Mouse (Mus musculus) liver, embryonic 16.5 days (tissue): ENCODE measurements around the gene Ppp1ca. TPM values are rescaled to one million over a fixed set of nuclear protein-coding genes. Genes with fewer than 3 reads are reported as not detected.

Experiments used
- ATAC-seq: fragments of 200-750 bp; cut with Nextera tagmentation; 2 replicates; pipeline ENCODE4 v1.8.0; 2017; ENCODE audit warnings: low read depth, mild to moderate bottlenecking, moderate number of reproducible peaks, moderate library complexity
- H3K27ac ChIP-seq: fragments of 300-500 bp; sonication (generic); 2 replicates; pipeline ENCODE4 v1.5.1; 2014; ENCODE audit warnings: mild to moderate bottlenecking, low read length
- H3K27me3 ChIP-seq: fragments of 300-500 bp; sonication (generic); 2 replicates; pipeline ENCODE4 v1.6.1; 2014; ENCODE audit warnings: low read depth, low read length, mixed read lengths; ENCODE audit not compliant: control insufficient read depth, insufficient read depth
- H3K36me3 ChIP-seq: fragments of 300-500 bp; sonication (generic); 2 replicates; pipeline ENCODE4 v1.6.1; 2014; ENCODE audit warnings: mild to moderate bottlenecking; ENCODE audit not compliant: control insufficient read depth, insufficient read depth
- H3K4me1 ChIP-seq: fragments of 300-500 bp; sonication (generic); 2 replicates; pipeline ENCODE4 v1.6.1; 2014; ENCODE audit warnings: low read depth, low read length, mixed read lengths; ENCODE audit not compliant: control insufficient read depth
- H3K4me2 ChIP-seq: fragments of 300-500 bp; sonication (generic); 2 replicates; pipeline ENCODE4 v1.6.1; 2014; ENCODE audit warnings: low read depth, low read length, mixed read lengths
- H3K4me3 ChIP-seq: fragments of 300-500 bp; sonication (generic); 2 replicates; pipeline ENCODE4 v1.5.1; 2014; ENCODE audit warnings: low read depth, mild to moderate bottlenecking, low read length
- H3K9ac ChIP-seq: fragments of 300-500 bp; sonication (generic); 2 replicates; pipeline ENCODE4 v1.6.1; 2014; ENCODE audit warnings: low read depth, low read length
- H3K9me3 ChIP-seq: fragments of 300-500 bp; sonication (generic); replicated peaks from 2 replicates; pipeline ENCODE4 v1.6.1; 2016; ENCODE audit warnings: low read length; ENCODE audit not compliant: control insufficient read depth
- WGBS: fragments of 180-500 bp; shearing (Covaris S2); extraction: QIAGEN DNeasy Blood & Tissue Kit; methylation state at CpG from one replicate; pipeline ENCODE4 v1.1.7; 2014; ENCODE audit not compliant: insufficient replicate concordance; 5-methylcytosine and 5-hydroxymethylcytosine counted together
- polyA plus RNA-seq: library from polyadenylated mRNA; unstranded; fragments of >200 nt; fragmentation: Nextera tagmentation; extraction: Ambion mirVana; gene quantifications from 2 replicates; pipeline ENCODE4 v1.2.1, GENCODE M21; 2015

Ppp1ca gene
- polyA plus RNA-seq, 1 experiment from 2014 or later: 380 TPM

DNA sequence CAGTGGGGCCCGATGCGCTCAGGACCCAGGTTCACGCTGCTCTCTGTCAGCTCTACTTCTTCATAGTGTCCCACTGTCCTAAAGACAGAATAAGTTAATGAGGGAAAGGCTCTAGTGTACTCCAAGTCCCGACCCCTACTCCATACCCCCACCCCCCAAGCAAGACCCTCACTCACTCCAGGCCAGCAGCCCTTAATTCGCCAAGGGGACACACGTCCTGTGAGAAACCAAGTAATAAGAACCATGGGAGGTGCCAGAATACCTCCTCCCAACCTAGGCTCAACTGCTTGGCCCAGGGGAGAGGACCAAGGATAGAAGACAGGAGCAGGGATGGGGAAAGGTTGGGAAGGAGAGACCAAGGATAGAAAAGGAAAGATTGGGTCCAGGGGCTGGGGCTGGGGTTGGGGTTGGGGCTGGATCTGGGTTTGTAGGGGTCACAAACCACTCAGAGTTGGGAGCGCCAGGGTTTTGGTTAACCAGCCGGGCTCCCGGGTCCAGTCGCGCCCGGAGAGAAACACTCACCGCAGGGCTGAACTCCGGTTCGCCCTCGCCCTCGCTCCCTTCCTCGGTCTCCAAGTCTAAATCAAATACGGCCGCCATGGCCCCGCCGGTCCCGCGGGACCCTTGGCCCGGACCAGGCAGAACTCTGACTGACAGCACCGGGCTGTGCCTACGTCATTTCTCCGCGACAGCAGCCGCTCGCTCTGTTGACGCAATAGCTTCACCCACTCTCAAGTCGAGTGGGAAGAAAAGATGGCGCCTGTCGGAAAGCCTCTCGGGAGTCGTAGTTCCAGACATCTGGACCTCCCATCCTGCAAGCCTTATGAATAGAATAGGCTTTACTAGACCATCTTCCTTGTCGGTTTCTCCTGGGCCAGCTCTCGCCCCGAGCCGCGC lies 29.0 kb upstream of the Ppp1ca start, which contains the start of gene Rps6kb2:
Gene Rps6kb2 (minus strand): TSS at position 709 of the 897 bp plus-strand sequence.
- peak; percentile 84 for ATAC-seq
- peak within 1 kb of the TSS; percentile 77 for H3K4me3 ChIP-seq
- 7% methylated on average over 42 of the region's 42 CpGs for WGBS
- no peaks in the 10 kb centered on the region for H3K27me3 ChIP-seq
- peak within 1 kb of the TSS; percentile 66 for H3K4me2 ChIP-seq
- H3K9ac ChIP-seq: peak within 1 kb of the TSS; percentile 79
- peaks cover 32% of the 10 kb centered on the region for H3K4me1 ChIP-seq
- peak within 1 kb of the TSS; percentile 47 for H3K27ac ChIP-seq
- peaks cover 9% of the 10 kb centered on the region for H3K36me3 ChIP-seq
- no peaks in the 10 kb centered on the region for H3K9me3 ChIP-seq

DNA sequence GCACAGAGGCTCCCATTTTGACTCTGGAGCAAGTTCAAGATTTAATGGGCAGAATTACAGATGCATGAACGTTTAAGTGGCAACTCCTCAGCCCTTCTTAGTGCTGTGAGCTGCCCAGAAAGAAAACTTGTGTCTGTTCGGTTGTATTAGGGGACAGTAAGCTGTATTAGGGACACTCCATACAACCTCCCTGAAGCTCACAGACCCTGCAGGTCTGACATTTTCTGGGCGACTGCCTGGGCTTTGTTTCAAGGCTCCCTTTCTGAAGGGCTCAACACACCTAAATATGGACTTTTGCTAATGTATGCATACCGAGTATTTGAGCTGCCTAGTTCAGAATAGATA lies 28.4 kb upstream of the Ppp1ca start:
- ATAC-seq: no peak
- H3K27me3 ChIP-seq: no peaks in the 10 kb centered on the region
- peak overlapping the region; percentile 79 for H3K9ac ChIP-seq
- peak overlapping the region; percentile 29 for H3K27ac ChIP-seq
- no peaks in the 10 kb centered on the region for H3K9me3 ChIP-seq
- H3K4me1 ChIP-seq: peaks cover 32% of the 10 kb centered on the region
- H3K36me3 ChIP-seq: peaks cover 7% of the 10 kb centered on the region
- WGBS: 30% methylated on average over 4 of the region's 4 CpGs
- peak overlapping the region; percentile 66 for H3K4me2 ChIP-seq
- peak overlapping the region; percentile 77 for H3K4me3 ChIP-seq

DNA sequence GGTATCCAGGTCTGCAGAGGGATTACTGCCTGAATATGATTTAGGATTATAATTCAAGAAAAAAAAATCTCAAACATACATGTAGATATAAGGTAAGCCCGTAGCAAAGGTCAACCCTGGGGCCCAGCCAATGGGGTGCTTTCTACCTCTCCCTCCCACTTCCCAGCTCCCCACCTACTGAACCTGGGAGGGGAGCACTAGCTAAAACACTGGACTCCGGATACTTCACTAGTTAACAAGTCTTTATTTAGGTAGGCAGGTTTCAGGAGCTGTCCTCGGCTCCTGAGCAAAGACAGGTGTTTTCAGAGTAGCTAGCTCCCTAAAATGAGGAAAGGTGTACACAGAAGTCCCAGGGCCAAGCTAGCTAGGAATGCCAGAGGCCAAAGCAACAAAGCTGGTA lies 27.8 kb upstream of the Ppp1ca start:
- 0 out of 2 replicates have a peak, but pooled peaks have one; percentile 12 for ATAC-seq
- Histone ChIP-seq H3K27me3 (no peaks in the 10 kb centered on the region), H3K4me2 (0 out of 2 replicates have a peak overlapping the region, but pooled peaks have one; percentile 66), H3K9ac (no peak overlapping the region), H3K4me3 (no peak overlapping the region), H3K36me3 (peaks cover 3% of the 10 kb centered on the region), H3K4me1 (peaks cover 32% of the 10 kb centered on the region), H3K9me3 (no peaks in the 10 kb centered on the region), H3K27ac (peak overlapping the region; percentile 29)
- WGBS: 65% methylated on average over 3 of the region's 3 CpGs

DNA sequence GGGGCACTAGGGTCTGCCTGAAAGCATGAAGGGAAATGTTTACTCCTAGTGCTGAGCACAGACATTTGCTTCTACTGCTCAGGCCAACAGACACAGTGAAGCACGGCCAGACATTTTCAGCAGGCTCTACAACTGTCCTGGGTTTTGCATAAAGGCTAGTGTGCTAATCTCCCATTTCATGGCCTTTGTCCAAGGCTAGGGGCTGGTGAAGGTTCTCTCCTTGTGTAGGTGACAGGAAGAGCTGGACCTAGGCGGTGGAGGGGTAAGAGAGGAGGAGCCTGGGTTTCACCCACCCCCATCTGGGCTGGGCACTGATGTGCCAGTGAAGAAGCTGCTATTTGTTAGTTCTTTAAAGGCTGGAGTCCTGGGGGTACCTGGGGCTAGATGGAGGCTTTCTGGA lies 27.1 kb upstream of the Ppp1ca start:
- H3K9me3 ChIP-seq: no peaks in the 10 kb centered on the region
- H3K27ac ChIP-seq: peak overlapping the region; percentile 29
- H3K4me3 ChIP-seq: no peak overlapping the region
- peaks cover 2% of the 10 kb centered on the region; the same call in 1 of the 2 replicates for H3K36me3 ChIP-seq
- WGBS: 38% methylated on average over 2 of the region's 2 CpGs
- no peak overlapping the region for H3K4me2 ChIP-seq
- no peak overlapping the region for H3K9ac ChIP-seq
- ATAC-seq: no peak
- no peaks in the 10 kb centered on the region for H3K27me3 ChIP-seq
- peaks cover 33% of the 10 kb centered on the region for H3K4me1 ChIP-seq

DNA sequence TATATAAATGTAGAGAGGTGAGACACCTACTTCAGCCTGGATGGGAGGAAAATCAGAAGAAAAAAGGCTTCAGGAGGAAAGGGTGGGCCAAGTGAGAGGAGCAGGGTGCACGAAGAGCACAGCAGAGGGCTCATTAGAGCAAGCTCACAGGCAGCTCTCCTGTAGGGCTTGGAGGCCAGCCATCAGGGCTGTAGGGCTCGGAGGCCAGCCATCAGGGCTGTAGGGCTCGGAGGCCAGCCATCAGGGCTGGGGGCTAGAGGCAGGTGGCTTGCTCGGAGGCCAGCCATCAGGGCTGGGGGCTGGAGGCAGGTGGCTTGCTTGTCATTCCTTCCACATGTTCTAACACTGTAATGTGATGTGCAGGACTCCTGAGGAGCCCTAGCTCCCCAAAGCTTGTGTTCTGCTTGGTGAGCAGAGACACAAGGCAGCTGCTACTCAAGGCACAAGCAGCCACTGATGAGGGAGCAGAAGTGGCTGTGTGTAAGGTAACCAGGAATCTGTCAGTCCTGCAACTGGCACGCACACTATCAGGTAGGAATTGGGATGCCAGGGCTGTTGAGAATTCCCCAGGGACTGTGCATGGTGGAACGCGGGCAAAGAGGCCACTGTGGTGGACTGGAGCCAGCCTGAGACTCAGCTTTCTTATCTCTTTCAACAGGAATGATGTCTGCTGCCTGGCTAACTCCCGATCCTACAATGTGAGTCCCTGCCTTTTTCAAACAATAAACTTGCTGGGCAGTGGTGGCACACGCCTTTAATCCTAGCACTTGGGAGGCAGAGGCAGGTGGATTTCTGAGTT lies 25.0 kb upstream of the Ppp1ca start:
- Histone ChIP-seq H3K27me3 (no peaks in the 10 kb centered on the region), H3K4me1 (peaks cover 38% of the 10 kb centered on the region), H3K9ac (no peak overlapping the region), H3K4me2 (no peak overlapping the region), H3K36me3 (no peaks in the 10 kb centered on the region), H3K9me3 (no peaks in the 10 kb centered on the region), H3K4me3 (no peak overlapping the region), H3K27ac (peak overlapping the region; percentile 10; the same call in 1 of the 2 replicates)
- 61% methylated on average over 9 of the region's 9 CpGs for WGBS
- no peak for ATAC-seq

DNA sequence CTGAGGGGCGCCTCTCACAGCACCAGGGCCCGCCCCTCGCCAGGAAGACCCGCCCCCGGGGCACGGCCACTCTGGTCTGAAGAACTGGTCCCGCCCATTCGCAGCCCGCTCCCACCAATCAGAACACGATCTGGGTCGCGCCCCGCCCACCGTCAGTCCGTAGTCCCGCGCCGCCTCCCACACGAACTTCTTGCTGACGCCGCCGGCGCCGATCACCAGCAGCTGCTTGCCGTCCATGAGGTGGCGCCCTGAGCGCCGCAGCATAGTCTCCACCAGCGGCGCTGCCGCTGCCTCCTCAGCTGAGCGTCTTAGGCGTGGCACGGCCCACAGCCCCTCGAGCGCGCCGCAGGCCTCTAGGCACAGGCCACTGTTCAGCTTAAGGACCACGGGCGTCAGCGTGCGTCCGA lies 22.5 kb upstream of the Ppp1ca start:
- ATAC-seq: peak; percentile 93
- peak overlapping the region; percentile 68 for H3K4me3 ChIP-seq
- peaks cover 20% of the 10 kb centered on the region for H3K4me1 ChIP-seq
- under 1% methylated on average over 43 of the region's 43 CpGs for WGBS
- peak overlapping the region; percentile 83 for H3K27ac ChIP-seq
- peak overlapping the region; percentile 82 for H3K9ac ChIP-seq
- H3K36me3 ChIP-seq: no peaks in the 10 kb centered on the region
- peak overlapping the region; percentile 98 for H3K4me2 ChIP-seq
- H3K27me3 ChIP-seq: no peaks in the 10 kb centered on the region
- no peaks in the 10 kb centered on the region for H3K9me3 ChIP-seq

DNA sequence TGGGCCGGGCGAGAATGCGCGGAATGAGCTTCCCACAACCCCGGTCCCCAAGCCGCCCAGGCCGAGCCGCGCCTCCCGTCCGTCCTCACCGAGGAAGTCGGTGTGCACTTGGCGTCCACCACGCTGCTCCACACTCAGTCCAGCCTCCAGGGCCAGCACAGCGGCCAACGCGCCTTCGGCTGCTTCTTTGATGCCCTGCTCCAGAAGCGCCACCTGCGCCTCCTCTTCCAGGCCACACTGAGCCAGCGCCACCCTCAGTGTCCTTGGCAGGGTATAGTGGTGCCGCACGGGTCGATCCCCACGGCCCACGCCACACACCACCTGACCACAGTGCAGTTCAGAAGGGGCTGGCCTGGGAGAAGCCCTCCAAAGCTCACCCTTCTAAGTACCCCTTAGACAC lies 22.1 kb upstream of the Ppp1ca start:
- peak overlapping the region; percentile 83 for H3K27ac ChIP-seq
- ATAC-seq: peak; percentile 2; the same call in 1 of the 2 replicates
- no peaks in the 10 kb centered on the region for H3K9me3 ChIP-seq
- peak overlapping the region; percentile 82 for H3K9ac ChIP-seq
- peak overlapping the region; percentile 98 for H3K4me2 ChIP-seq
- peaks cover 15% of the 10 kb centered on the region for H3K4me1 ChIP-seq
- H3K36me3 ChIP-seq: no peaks in the 10 kb centered on the region
- H3K27me3 ChIP-seq: no peaks in the 10 kb centered on the region
- peak overlapping the region; percentile 68 for H3K4me3 ChIP-seq
- WGBS: 13% methylated on average over 27 of the region's 27 CpGs

DNA sequence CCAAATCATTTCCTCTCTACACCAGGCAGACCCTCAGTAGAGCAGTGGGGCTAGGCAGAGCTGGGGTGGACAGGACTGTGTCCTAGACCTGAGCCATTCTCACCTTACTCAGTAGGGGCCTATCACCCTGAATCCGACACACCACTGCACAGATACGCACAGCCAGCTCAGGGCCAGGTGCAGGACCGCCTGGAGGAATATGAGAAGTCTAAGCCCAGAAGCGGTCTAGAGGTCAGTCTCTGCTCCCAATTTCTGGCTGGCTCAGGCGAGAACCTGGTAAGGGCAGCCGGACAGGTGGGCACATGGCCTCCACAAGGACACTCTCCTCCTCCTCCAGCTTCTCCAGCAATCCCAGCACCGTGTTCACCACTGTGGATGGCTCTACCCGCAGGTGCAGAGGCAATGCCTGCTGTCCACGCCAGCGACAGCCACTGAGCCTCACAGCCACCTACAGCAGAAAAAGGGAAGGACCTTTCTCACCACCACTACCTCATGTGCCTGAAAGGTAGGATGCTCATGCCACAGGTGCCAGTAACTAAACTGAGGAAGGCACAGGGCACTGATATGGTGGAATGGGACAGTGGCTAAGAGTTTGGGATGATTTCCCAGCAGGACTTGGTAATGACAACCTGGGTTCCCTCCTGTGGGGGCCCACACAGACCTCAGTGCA lies 21.0 kb upstream of the Ppp1ca start:
- peaks cover 17% of the 10 kb centered on the region for H3K4me1 ChIP-seq
- ATAC-seq: no peak
- no peak overlapping the region for H3K27ac ChIP-seq

More for the DNA sequence above, 21.0 kb upstream of the Ppp1ca start:
- WGBS: 70% methylated on average over 10 of the region's 10 CpGs
- H3K9ac ChIP-seq: no peak overlapping the region
- no peak overlapping the region for H3K4me3 ChIP-seq
- H3K9me3 ChIP-seq: no peaks in the 10 kb centered on the region
- no peaks in the 10 kb centered on the region for H3K27me3 ChIP-seq
- H3K36me3 ChIP-seq: no peaks in the 10 kb centered on the region
- H3K4me2 ChIP-seq: no peak overlapping the region
